Mouse (Mus musculus) frontal cortex, postnatal 36 days (tissue): ENCODE measurements at regions not wholly inside any gene's neighbourhood (a gene's known extent, or its start where the extent isn't known, plus 50 kb on each side); places are given as distances from the start of the nearest gene placed in this dataset.

Experiments used
- DNase-seq, 2 experiments: peaks; one replicate each; pipeline ENCODE4 v3.0.0; 2022; ENCODE audit warnings: low spot score in 2 of 2

DNA sequence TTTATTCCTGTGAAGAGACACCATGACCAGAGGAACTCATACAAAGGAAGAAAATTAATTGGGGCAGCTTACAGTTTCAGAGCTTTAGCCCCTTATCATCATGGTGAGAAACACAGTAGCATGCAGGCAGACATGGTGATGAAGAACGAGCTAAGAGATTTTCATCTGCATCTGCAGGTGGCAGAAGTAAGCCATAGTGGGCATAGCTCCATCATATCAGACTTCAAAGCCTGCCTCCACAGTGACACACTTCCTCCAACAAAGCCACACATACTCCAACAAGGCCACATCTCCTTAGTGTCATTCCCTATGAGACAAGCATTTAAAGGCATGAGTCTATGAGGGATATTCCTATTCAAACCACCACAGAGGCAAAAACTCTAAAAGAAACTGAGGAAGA, 800.7 kb upstream of the Pcdh9 start:
- no peak for DNase-seq

DNA sequence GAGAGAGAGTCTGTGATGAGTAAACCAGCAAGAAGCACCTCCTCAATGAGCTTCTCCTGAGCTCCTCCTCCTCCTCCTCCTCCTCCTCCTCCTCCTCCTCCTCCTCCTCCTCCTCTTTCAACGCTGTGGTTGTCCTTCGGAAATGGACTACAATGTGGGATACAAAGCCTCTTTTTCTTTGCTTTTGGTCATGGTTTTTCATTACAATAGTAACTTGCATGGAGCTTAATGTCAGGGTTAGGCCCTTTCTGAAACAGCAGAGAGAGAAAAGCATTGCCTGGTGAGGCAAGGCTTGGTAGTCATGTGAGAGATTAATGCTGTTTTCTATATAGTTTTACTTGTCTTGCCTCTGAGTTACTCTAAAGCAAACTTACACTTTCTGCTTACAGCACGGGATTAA, 787.2 kb upstream of the Pcdh9 start:
- DNase-seq, result no peak

DNA sequence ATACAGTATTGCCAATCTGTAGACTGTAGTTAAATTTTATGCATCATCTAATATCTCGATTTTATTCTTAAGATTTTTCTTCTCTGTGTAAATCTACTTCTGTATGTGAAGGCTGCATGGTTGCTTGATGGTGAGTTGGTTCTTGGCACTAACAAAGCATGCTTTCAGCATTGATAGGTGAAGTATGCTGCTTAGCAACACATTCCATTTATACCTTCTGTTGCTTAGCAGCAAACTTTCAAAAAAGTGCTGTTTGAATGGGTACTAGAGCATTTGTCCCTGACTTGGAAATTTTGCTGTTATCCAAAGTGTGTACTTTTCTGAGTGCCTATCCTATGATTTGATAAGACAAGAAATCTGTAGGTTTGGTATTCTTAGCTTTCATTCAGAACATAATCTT, 763.1 kb upstream of the Pcdh9 start:
- DNase-seq, result peak in 1 of 2 experiments; percentile 14

DNA sequence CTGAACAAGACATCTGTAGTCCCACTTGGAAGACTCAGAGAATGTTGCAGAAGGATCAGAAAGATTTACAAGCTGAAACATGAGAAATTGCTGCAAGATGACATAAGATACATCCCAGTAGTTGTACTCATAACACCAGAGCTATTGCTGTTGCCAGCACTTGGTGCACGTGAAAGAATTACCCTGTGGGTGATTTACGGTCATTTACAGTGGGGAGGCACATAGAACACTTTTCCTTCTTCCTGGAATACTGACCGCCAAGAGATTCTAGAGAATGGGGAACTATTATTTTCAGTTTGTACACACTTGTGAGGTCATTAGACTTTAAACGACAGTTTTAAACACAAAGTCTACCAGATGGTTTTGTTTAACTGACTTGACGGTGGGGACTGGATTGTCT, 724.5 kb upstream of the Pcdh9 start:
- DNase-seq, result no peak
